Mouse (Mus musculus) G1E (cell line): ENCODE measurements at regions not wholly inside any gene's neighbourhood (a gene's known extent, or its start where the extent isn't known, plus 50 kb on each side); places are given as distances from the start of the nearest gene placed in this dataset.

Experiments
- ATAC-seq: 2 replicates; pipeline ENCODE4 v1.8.0; 2016; ENCODE audit warnings: mild to moderate bottlenecking; ENCODE audit not compliant: insufficient number of reproducible peaks, poor library complexity, low FRiP score, severe bottlenecking; ENCODE audit errors: extremely low read depth
- DNase-seq: peaks from one replicate; pipeline ENCODE4 v3.0.0; 2012; ENCODE audit warnings: low spot score
- H3K27me3 ChIP-seq: 2 replicates; pipeline ENCODE4 v1.6.1; 2012; ENCODE audit warnings: mild to moderate bottlenecking, low read length, inconsistent platforms; ENCODE audit not compliant: insufficient read depth
- H3K36me3 ChIP-seq: replicated peaks from 2 replicates; pipeline ENCODE3; 2012; ENCODE audit warnings: mild to moderate bottlenecking, inconsistent platforms
- H3K4me1 ChIP-seq: 2 replicates; pipeline ENCODE4 v1.6.1; 2012; ENCODE audit warnings: low read depth, low read length, inconsistent platforms, mixed read lengths; ENCODE audit not compliant: insufficient read depth
- H3K4me3 ChIP-seq: 2 replicates; pipeline ENCODE4 v1.5.1; 2012; ENCODE audit warnings: low read depth, mild to moderate bottlenecking, inconsistent platforms, low read length, moderate library complexity, mixed read lengths
- H3K9me3 ChIP-seq: replicated peaks from 2 replicates; pipeline ENCODE4 v1.6.1; 2012; ENCODE audit warnings: inconsistent platforms
- CTCF ChIP-seq: IDR thresholded peaks from 2 replicates; pipeline ENCODE4 v1.5.1; 2012; ENCODE audit warnings: low read depth, low read length, inconsistent platforms, mixed read lengths
- GATA1 ChIP-seq: IDR thresholded peaks from 2 replicates; pipeline ENCODE4 v1.6.1; 2012; ENCODE audit warnings: borderline replicate concordance, low read length, inconsistent platforms, mixed read lengths
- GATA2 ChIP-seq: IDR thresholded peaks from 2 replicates; pipeline ENCODE4 v1.6.1; 2012; ENCODE audit warnings: low read depth, low read length, inconsistent platforms, borderline replicate concordance
- POLR2AphosphoS5 ChIP-seq: IDR thresholded peaks from 2 replicates; pipeline ENCODE4 v1.6.1; 2012; ENCODE audit warnings: low read depth, low read length, inconsistent platforms; ENCODE audit not compliant: insufficient replicate concordance
- TAL1 ChIP-seq: conservative IDR thresholded peaks from 2 replicates; pipeline ENCODE4 v1.6.1; 2012; ENCODE audit warnings: low read depth, low read length, inconsistent platforms, mixed read lengths

- Histone ChIP-seq H3K4me3 (no peak overlapping the region), H3K27me3 (no peaks in the 10 kb centered on the region), H3K9me3 (peaks cover 28% of the 10 kb centered on the region), H3K36me3 (no peaks in the 10 kb centered on the region), H3K4me1 (no peaks in the 10 kb centered on the region)
- ATAC-seq (no peak), DNase-seq (no peak)
- no peak for TF ChIP-seq TAL1
- TF ChIP-seq POLR2AphosphoS5, result no peak
- no peak for TF ChIP-seq GATA2
- no peak for TF ChIP-seq GATA1
- TF ChIP-seq CTCF, result no peak
Measured at GRCm38 (mm10) chr7:68606278-68606677, 142.8 kb downstream of the Arrdc4 start.

- TF ChIP-seq GATA2 (no peak), CTCF (no peak), TAL1 (no peak), GATA1 (no peak)
- Histone ChIP-seq H3K36me3 (no peaks in the 10 kb centered on the region), H3K27me3 (no peaks in the 10 kb centered on the region), H3K4me1 (no peaks in the 10 kb centered on the region), H3K4me3 (no peak overlapping the region), H3K9me3 (peaks cover 28% of the 10 kb centered on the region)
- DNase-seq (no peak), ATAC-seq (no peak)
Measured at GRCm38 (mm10) chr7:68603711-68604110, 145.3 kb downstream of the Arrdc4 start.

- H3K9me3 ChIP-seq, result peaks cover 31% of the 10 kb centered on the region
- TF ChIP-seq TAL1, result no peak
- TF ChIP-seq GATA1, result no peak
- TF ChIP-seq GATA2, result no peak
- H3K36me3 ChIP-seq, result no peaks in the 10 kb centered on the region
- ATAC-seq (no peak), DNase-seq (no peak)
- H3K4me3 ChIP-seq, result no peak overlapping the region
- no peaks in the 10 kb centered on the region for H3K4me1 ChIP-seq
- H3K27me3 ChIP-seq, result no peaks in the 10 kb centered on the region
Measured at GRCm38 (mm10) chr7:68602003-68602402, 147.0 kb downstream of the Arrdc4 start.

GRCm38 (mm10) chr7:68594017-68594386, 155.0 kb downstream of the Arrdc4 start:
- Histone ChIP-seq H3K4me3 (no peak overlapping the region), H3K4me1 (no peaks in the 10 kb centered on the region), H3K36me3 (no peaks in the 10 kb centered on the region), H3K9me3 (peaks cover 39% of the 10 kb centered on the region), H3K27me3 (no peaks in the 10 kb centered on the region)
- TF ChIP-seq GATA1 (no peak), GATA2 (no peak), CTCF (no peak), TAL1 (no peak), POLR2AphosphoS5 (no peak)
- no peak for DNase-seq
- no peak for ATAC-seq

- no peaks in the 10 kb centered on the region for H3K36me3 ChIP-seq
- H3K4me1 ChIP-seq, result no peaks in the 10 kb centered on the region
- H3K9me3 ChIP-seq, result peaks cover 36% of the 10 kb centered on the region
- H3K4me3 ChIP-seq, result no peak overlapping the region
- H3K27me3 ChIP-seq, result no peaks in the 10 kb centered on the region
- no peak for TF ChIP-seq CTCF
- no peak for TF ChIP-seq GATA2
- no peak for TF ChIP-seq POLR2AphosphoS5
- no peak for TF ChIP-seq GATA1
- TF ChIP-seq TAL1, result no peak
- ATAC-seq, result no peak
- DNase-seq, result no peak
Measured at GRCm38 (mm10) chr7:68593344-68594016, 155.6 kb downstream of the Arrdc4 start.

- Histone ChIP-seq H3K36me3 (no peaks in the 10 kb centered on the region), H3K4me3 (no peak overlapping the region), H3K9me3 (peaks cover 16% of the 10 kb centered on the region), H3K4me1 (no peaks in the 10 kb centered on the region), H3K27me3 (no peaks in the 10 kb centered on the region)
- ATAC-seq, result no peak
- no peak for DNase-seq
- no peak for TF ChIP-seq CTCF
- TF ChIP-seq GATA2, result no peak
- no peak for TF ChIP-seq POLR2AphosphoS5
- TF ChIP-seq TAL1, result no peak
- TF ChIP-seq GATA1, result no peak
Measured at GRCm38 (mm10) chr7:68582540-68583325, 166.3 kb downstream of the Arrdc4 start.

- ATAC-seq, result no peak
- DNase-seq, result no peak
- no peaks in the 10 kb centered on the region for H3K4me1 ChIP-seq
- no peaks in the 10 kb centered on the region for H3K27me3 ChIP-seq
- no peak overlapping the region for H3K4me3 ChIP-seq
- H3K9me3 ChIP-seq, result peaks cover 29% of the 10 kb centered on the region
- H3K36me3 ChIP-seq, result no peaks in the 10 kb centered on the region
- TF ChIP-seq CTCF, result no peak
- no peak for TF ChIP-seq GATA2
- TF ChIP-seq POLR2AphosphoS5, result no peak
- no peak for TF ChIP-seq TAL1
- TF ChIP-seq GATA1, result no peak
Measured at GRCm38 (mm10) chr7:68580650-68581049, 168.4 kb downstream of the Arrdc4 start.
